Mouse (Mus musculus): ENCODE measurements around the gene Pax9. TPM values are rescaled to one million over a fixed set of nuclear protein-coding genes. Genes with fewer than 3 reads are reported as not detected.

Gene Pax9
- polyA plus RNA-seq, 1 experiment = 0.05 TPM

GRCm38 (mm10) chr12:56690366-56690765 lies 1.2 kb upstream of the Pax9 start:
- no peak for TF ChIP-seq POLR2A (IDR thresholded peaks at IDR 0.05; ENCODE audit: borderline replicate concordance, extremely low read depth, insufficient read depth, insufficient read length, poor library complexity, severe bottlenecking)
- TF ChIP-seq CTCF (IDR thresholded peaks at IDR 0.05; ENCODE audit: borderline replicate concordance, extremely low read depth, insufficient read depth, insufficient read length) = no peak
- DNase-seq (ENCODE audit: low read depth) = no peak

GRCm38 (mm10) chr12:56691001-56691400 lies 566 bp upstream of the Pax9 start:
- TF ChIP-seq POLR2A (IDR thresholded peaks at IDR 0.05; ENCODE audit: borderline replicate concordance, extremely low read depth, insufficient read depth, insufficient read length, poor library complexity, severe bottlenecking) (no peak), CTCF (IDR thresholded peaks at IDR 0.05; ENCODE audit: borderline replicate concordance, extremely low read depth, insufficient read depth, insufficient read length) (no peak)
- no peak for DNase-seq (ENCODE audit: low read depth)

GRCm38 (mm10) chr12:56692536-56692935 lies 969 bp downstream of the Pax9 start:
- TF ChIP-seq CTCF (IDR thresholded peaks at IDR 0.05; ENCODE audit: borderline replicate concordance, extremely low read depth, insufficient read depth, insufficient read length) = no peak
- no peak for TF ChIP-seq POLR2A (IDR thresholded peaks at IDR 0.05; ENCODE audit: borderline replicate concordance, extremely low read depth, insufficient read depth, insufficient read length, poor library complexity, severe bottlenecking)
- peak; percentile 26 for DNase-seq (ENCODE audit: low read depth)

DNA sequence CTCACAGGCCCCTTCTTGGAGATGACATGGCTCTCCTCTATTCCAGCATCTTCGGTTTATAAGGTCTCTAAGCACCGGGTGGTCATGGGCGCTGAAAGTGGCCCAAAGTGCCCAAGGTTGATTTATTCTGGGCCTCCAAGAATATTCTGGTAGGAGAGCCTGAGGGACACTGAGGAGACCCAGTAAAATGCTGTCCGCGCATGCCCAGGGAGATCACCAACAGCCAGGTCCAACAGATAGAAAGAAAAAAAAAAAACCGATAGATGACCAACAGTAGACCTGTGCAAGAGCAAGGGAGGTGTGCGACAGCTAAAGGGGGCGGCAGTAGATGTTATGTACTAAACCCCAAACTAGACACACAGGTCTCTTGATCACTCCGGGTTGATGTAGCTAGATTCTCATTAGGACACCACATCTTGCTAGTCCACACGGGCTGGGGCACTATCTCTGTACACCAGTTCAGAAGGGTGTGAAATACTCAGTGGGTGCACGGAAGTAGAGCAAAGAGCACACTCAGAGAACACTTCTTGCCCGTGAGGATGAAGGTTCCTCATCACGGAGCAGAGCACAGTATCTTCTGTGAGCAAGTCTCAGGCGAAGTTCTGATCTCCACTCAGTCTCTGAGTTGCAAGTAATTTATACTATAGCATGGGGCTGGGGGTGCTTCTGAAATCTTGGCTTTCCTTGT lies 2.0 kb downstream of the Pax9 start:
- DNase-seq (ENCODE audit: low read depth) = no peak
- no peak for TF ChIP-seq CTCF (IDR thresholded peaks at IDR 0.05; ENCODE audit: borderline replicate concordance, extremely low read depth, insufficient read depth, insufficient read length)
- no peak for TF ChIP-seq POLR2A (IDR thresholded peaks at IDR 0.05; ENCODE audit: borderline replicate concordance, extremely low read depth, insufficient read depth, insufficient read length, poor library complexity, severe bottlenecking)

- DNase-seq (ENCODE audit: low read depth) = no peak
Observed at GRCm38 (mm10) chr12:56694361-56694760, 2.8 kb downstream of the Pax9 start.

DNA sequence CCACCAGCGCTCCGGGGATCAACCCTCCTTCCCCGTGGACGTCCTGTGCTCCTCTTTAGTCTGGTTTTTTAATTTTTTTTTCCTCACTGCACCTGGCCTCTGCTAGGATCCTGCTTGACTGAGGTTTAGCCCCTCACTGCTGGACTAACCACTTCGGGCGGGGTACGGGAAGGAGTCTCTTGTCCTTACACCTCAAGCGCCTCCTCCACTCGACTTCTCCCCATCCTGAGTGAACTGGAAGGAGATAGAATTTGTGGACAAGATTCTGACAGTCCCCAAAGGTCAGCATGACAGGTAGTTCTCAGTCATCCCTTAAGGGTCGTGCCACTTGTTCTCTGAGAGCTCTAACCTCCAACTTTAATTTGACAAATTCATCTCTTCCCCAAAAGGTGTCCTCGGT lies 3.4 kb downstream of the Pax9 start:
- no peak for TF ChIP-seq POLR2A (IDR thresholded peaks at IDR 0.05; ENCODE audit: borderline replicate concordance, extremely low read depth, insufficient read depth, insufficient read length, poor library complexity, severe bottlenecking)
- TF ChIP-seq CTCF (IDR thresholded peaks at IDR 0.05; ENCODE audit: borderline replicate concordance, extremely low read depth, insufficient read depth, insufficient read length) = no peak
- no peak for DNase-seq (ENCODE audit: low read depth)

More at GRCm38 (mm10) chr12:56694361-56694760, 2.8 kb downstream of the Pax9 start:
- no peak for TF ChIP-seq CTCF (IDR thresholded peaks at IDR 0.05; ENCODE audit: borderline replicate concordance, extremely low read depth, insufficient read depth, insufficient read length)

GRCm38 (mm10) chr12:56695358-56696173 lies 4.0 kb downstream of the Pax9 start:
- no peak for TF ChIP-seq CTCF (IDR thresholded peaks at IDR 0.05; ENCODE audit: borderline replicate concordance, extremely low read depth, insufficient read depth, insufficient read length)
- no peak for TF ChIP-seq POLR2A (IDR thresholded peaks at IDR 0.05; ENCODE audit: borderline replicate concordance, extremely low read depth, insufficient read depth, insufficient read length, poor library complexity, severe bottlenecking)
- DNase-seq (ENCODE audit: low read depth) = peak; percentile 91

DNA sequence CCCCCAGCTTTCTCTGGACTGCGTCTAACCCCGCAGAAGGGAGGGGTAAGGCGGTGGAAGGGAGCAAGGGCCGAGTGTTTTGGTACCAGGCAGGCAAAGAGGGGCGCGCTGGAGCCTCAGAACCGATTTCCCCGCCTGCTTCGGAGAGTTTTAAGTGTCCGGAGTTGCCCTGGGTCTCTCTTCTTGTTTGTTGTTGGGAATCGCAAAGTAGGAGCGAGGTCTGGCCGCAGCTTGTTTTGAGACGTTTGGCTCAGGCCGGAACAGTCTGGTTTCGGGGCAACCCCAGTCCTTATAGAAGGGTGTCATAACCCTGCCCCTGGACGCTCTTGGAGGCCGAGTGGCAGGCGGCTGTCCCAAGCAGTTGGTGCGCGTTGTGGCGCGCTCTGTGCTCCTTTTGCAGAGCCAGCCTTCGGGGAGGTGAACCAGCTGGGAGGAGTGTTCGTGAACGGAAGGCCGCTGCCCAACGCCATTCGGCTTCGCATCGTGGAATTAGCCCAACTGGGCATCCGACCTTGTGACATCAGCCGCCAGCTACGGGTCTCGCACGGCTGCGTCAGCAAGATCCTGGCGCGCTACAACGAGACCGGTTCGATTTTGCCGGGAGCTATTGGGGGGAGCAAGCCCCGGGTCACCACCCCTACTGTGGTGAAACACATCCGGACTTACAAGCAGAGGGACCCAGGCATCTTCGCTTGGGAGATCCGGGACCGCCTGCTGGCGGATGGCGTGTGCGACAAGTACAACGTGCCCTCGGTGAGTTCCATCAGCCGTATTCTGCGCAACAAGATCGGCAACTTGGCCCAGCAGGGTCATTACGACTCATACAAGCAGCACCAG lies 4.8 kb downstream of the Pax9 start:
- peak; percentile 57 for DNase-seq (ENCODE audit: low read depth)
- TF ChIP-seq CTCF (IDR thresholded peaks at IDR 0.05; ENCODE audit: borderline replicate concordance, extremely low read depth, insufficient read depth, insufficient read length) (no peak; the same call in 1 of the 2 replicates), POLR2A (IDR thresholded peaks at IDR 0.05; ENCODE audit: borderline replicate concordance, extremely low read depth, insufficient read depth, insufficient read length, poor library complexity, severe bottlenecking) (no peak)

DNA sequence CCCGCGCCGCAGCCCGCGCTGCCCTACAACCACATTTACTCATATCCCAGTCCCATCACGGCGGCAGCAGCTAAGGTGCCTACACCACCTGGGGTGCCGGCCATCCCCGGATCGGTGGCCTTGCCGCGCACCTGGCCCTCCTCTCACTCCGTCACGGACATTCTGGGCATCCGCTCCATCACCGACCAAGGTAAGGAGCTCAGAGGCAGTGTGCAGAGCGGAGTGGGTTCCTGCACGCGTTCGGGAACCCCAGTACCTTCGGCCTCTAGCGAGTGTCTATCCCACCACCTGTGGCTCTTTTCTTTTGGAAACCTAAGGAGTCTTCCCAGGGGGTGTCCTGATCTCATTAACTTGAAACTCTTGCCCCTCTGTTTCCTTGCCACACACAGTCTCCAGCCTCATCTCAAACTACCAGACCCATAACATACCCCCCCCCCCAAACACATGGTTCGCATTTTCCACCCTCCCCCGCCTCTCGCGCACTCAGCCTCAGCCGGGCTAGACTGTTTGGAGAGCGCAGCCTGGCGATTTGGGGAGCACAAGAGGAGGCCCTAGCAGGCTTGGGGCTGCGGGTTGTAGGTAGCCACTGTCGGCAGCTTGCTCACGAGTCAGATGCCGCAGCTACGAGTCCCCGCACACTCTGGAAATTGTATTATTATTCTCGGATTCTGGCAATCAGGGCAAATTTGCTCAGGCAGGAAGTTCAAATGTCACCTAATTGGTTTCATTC lies 5.6 kb downstream of the Pax9 start:
- TF ChIP-seq CTCF (IDR thresholded peaks at IDR 0.05; ENCODE audit: borderline replicate concordance, extremely low read depth, insufficient read depth, insufficient read length) (no peak), POLR2A (IDR thresholded peaks at IDR 0.05; ENCODE audit: borderline replicate concordance, extremely low read depth, insufficient read depth, insufficient read length, poor library complexity, severe bottlenecking) (no peak)
- DNase-seq (ENCODE audit: low read depth) = no peak

DNA sequence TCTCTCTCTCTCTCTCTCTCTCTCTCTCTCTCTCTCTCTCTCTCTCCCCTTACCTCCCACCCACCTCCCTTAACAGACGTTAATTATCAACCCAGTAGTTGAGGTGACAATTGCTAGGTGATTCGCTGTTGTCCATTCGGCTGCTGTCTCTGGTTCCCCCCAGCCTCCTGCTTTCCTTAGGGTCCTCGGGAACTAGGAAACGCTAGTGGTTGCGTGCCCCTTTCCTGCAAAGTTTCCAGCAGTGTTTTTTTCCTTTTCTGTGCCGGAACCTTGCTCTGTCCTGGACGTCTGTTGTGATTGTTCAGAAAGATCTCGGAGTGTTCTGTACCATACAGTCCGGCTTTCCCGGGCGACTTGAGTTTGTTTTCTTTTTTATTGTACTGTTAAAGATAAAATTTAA lies 6.2 kb downstream of the Pax9 start:
- no peak for TF ChIP-seq CTCF (IDR thresholded peaks at IDR 0.05; ENCODE audit: borderline replicate concordance, extremely low read depth, insufficient read depth, insufficient read length)
- no peak for TF ChIP-seq POLR2A (IDR thresholded peaks at IDR 0.05; ENCODE audit: borderline replicate concordance, extremely low read depth, insufficient read depth, insufficient read length, poor library complexity, severe bottlenecking)
- DNase-seq (ENCODE audit: low read depth) = no peak

Data from brain, embryonic 14.5 days (tissue).